Mouse (Mus musculus): ENCODE measurements around the gene Dag1.
"Not testable (repeated sequence)": the region's sequence is repeated elsewhere in the genome, so short reads cannot be mapped to it uniquely, and the experiment has no call there.

Dag1 gene

DNA sequence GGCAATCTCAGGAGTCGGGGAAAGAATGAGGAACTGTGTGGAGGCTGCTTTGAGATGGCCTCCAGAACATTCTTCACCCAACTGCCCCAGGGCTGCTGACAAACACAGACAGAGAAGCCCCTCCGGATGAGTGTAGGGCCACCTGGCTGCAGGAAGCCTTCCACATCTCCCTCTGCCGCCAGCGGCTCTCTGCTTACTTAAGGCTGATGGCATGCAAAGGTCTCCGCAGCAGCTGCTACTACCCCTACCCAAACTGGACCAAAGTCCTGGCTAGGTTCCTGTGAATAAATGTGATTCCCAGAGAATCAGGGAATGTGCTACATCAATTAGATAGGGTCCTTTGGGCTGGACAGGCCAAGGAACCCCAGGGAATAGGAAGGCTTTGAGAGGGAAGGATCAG is 8.9 kb upstream of the Dag1 start:
- no peak for DNase-seq

DNA sequence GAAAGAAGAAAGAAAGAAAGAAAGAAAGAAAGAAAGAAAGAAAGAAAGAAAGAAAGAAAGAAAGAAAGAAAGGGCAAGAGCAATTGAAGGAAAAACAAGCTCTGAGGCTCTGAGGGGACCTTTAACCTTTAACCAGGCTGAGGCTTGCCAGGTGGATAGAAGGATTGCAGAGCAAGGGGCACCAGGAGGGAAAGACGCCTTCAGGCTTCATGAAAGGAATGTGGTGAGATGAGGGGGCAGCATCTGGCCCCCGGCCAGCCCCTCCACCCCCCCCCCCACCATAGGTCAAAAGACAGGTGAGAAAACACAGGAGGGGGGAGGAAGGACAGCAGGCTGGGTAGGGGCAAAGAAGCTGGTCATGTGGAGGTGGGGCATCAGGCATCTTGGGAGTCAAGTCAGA is 8.2 kb upstream of the Dag1 start:
- no peak for DNase-seq

DNA sequence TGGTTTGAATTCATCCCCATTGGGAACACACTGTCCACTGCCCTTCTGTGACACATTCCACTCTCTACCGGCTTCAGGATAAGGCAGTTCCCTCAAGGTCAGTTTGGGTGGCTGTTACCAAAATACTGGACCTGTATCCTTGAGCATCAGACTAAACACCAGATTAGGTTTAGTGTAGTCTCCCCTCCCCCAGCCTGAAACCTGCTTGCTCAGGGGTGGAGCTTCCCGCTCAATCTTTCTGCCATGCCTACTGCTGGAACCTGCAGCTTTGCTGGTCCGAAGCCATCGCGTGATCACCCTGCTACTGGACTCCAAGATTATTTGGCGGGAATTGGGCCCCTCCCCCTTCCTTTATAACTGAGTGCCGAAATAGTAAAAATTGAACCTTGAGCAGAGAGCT is 4.9 kb upstream of the Dag1 start:
- not testable (repeated sequence) for DNase-seq

DNA sequence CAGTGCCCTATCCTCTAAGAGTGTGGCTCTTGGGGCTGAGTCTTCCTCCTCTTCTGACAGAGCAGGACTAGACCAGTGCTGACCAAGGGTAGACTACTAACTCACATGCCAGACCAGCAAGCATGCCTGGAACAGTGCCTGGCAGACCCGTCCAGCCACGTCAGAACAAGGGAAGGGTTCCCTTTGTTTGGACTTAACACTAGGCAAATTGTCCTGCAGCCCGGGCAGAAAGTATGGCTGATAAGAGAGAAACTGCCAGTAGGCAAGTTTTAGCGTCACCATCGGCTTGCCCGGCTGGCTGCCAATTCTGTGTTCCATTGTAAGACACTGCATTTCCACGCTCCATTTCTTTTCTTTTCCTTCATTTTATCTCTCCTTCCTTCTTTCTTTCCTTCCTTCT is 3.9 kb upstream of the Dag1 start:
- no peak for DNase-seq

DNA sequence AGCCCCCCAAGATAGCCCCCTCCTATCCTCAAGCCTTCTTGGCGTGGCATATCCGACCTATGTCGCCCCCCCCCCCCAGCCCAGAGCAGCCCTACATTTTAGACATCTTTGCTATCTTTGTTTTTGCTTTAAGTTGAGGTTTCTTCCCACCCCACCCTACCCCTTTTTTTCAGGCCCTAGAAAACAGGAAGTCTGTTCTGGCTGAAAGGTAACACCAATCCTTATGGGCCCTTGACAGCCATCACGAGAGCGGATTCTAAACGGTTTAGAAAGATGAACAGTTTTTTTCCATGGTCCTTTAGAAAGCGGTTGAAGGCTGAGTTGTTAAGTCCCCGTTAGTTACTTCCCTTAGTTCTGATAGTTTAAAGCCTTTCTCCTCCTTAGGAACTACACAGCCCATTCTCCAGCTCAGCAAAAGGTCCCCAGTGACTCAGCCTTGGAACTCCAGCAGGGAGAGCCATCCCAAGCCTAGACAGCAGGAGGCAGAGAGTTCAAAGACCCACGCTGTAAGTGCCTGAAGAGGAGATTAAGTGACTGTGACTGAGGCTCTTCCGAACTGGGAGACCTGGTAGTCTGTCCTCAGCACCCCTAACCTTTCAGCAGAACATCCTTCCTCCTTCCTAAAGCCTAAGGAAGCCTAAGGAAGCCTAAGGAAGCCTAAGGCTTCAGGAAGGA is 2.6 kb upstream of the Dag1 start:
- no peak for DNase-seq

DNA sequence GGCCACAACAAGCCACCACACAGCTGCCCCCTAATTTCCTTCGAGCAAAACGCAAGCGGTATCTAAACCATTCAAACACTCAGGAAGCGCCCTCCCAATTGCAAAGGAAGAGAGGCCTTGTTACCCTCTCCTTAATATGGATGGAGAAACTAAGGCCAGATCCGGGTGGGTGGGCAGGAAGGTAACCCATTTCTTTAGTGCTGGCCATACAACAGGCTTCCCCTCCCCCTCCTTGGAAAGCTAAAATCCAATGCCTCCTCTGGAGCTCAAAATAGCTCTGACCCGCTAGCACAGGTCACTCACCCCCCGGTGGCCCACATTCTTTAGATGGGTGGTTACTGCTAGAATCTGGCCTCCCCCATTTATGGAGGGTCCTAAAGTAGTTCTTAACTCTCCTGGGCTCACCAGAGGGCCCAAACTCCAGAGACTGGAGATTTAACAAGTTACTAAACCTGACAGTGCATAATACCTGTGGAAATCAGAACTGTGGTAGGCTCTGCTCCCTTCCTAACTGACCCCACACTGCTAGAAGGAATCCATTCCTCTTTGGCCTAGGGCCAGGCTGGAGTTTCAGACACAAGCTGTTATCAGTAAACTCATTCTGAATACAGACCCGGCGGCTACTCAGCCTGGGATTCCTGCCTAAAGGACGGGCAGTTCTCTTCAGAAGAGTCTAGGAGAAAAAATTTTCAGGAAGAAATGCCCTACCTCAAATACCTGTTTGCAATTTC is 598 bp upstream of the Dag1 start:
- peak; percentile 62 for DNase-seq

DNA sequence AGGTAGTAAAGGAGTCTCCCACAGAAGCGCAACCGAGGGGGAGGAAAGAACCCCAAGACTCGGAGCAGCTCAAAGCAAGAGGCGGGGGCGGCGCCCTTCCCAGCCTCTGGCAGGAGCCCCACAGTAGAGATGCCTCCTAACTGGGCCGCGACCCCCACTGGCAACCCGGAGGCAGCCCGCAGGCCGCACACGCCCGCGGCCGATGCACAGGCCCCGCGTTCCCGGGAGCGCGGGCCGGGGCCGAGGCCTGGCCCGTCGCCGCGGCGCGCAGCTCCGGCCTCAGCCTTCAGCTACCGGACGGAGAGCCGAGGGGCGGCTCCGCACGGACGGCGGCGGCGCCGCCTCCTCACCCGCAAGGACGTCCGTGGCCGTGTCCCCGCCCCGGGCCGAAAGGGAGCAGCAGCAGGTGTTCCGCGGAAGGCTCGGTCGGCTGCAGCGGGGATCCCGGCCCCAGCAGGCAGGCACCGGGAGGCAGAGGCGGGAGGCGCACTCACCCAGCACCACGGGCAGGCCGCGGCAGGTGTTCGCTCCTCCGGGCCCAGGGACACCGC is 552 bp downstream of the Dag1 start:
- no peak for DNase-seq

DNA sequence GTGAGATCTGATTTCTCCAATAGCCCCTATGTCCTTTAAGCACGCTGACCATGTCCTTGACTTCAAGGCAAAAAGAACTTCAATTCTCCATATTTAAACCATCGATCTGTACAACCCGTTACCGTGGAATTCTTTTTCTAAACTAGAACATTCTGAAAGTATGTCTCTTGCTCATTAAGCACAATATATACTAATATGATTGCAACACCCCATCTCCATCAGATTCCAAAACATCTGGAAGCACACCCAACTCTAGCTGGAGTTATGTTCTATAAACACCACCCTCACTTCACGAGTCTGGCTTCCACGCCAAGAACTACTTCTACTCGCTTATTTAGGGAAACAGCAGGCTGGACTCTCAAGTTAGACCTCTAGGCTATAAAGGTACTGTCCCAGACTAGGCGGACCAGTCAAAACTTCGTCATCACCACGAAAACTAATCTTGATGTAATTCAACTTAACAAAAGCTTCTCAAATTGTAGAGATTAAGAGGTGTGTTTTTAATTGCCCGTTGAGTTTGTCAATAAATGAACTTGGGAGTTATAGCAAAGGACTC is 1.2 kb downstream of the Dag1 start:
- no peak for DNase-seq

DNA sequence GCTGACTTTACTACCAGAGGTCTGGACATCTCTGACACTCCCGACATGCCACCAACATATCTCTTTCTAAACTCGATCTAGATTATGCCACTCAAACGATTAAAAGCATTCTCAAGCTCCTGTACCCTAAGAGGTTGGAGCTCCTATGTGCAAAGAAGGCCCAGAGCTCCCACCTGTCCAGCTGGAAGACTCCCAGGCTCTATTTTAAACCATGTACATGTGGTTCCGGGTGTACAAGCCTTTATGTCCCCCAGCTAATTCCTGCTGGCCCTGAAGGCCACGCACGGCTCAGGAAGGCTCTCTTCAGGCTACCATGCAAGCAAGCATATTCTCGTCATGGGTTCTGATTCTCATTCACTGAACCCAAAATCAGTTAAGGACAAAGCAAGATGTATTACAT is 1.9 kb downstream of the Dag1 start:
- DNase-seq, result no peak

DNA sequence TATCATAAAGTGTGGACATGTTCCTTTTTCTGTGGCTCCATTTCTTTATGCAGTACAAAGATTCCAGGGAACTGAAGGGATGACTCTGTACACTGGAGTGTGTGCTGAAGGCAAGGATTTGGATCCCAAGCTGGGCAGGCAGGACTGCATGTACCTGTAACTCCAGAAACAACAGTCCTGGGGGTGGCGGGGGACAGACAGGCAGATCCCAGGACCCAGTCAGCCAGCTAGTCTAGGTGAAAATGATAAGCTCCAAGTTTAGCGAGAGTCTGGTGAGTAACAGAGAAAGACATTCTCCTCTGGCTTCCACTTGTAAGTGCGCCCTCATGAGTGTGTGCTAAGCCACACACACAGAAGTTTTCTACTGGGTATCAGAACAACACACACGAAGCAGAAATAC is 3.2 kb downstream of the Dag1 start:
- no peak for DNase-seq

DNA sequence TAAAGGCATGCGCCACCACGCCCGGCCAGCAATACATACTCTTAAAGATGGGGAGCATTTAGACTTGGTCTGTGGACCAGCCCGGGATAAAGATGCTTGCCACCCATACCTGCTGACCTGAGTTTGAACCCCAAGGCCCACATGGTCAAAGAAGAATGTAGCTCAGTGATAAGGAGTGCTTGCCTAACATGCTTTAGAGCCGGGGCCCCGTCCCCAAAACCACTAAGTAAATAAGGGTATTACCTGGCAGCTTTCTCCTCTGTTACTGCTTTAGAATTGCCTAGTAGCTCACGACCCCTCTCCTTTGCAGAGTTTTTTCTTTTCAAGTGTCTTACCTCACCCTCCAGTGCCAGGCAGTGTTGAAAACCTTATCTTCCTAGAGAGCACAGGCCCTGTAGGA is 11.0 kb downstream of the Dag1 start:
- no peak for DNase-seq

DNA sequence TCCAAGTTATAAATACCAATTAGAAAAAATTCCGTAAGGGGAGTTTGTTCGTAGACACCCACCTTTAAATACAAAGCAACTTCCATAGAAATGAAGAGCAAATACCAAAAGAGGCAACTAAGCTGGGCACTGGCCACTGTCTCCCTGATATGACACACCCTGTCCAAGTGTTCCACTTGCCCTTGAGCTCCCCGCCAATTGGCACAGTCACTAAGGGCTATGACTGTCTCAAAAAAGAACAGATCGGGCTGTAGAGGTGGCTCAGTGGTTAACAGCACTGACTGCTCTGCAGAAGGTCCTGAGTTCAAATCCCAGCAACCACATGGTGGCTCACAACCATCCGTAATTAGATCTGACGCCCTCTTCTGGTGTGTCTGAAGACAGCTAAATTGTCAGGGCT is 11.9 kb downstream of the Dag1 start:
- DNase-seq, result no peak

DNA sequence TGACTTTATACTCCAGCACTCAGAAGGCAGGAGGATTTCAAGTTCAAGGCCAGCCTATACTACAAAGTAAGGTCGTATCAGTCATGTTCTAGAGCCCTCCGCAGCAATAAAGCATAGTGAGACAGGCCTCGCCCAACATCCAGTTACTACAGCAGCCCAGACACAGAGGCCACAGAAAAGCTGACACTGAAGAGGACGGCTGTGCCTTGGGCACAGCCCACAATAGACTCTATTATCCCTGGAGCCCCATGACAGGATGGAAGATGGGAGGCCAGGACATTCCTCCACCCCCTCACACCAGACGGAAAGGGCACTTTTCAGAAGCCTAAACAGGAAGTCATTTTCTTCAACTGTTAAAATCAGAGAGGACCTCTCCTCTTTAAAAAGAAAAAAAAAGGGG is 14.8 kb downstream of the Dag1 start:
- no peak for DNase-seq

DNA sequence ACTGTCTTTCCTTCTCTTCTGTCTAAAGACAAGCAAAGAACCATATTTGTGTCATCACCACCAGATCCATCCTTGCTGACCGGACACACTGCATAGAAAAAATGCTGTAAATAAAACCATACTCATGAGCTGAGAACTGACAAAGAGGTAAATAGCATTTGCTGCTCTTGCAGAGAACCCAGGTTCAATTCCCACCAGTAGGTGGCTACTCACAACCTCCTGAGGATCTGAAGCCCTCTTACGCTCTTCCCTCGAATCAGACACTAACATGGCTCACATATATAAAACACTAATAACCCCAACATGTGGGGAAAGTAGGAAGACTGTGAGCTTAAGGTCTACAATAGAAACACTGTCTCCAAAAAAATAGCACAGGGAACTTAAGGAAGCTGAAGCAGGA is 18.8 kb downstream of the Dag1 start:
- DNase-seq, result no peak

DNA sequence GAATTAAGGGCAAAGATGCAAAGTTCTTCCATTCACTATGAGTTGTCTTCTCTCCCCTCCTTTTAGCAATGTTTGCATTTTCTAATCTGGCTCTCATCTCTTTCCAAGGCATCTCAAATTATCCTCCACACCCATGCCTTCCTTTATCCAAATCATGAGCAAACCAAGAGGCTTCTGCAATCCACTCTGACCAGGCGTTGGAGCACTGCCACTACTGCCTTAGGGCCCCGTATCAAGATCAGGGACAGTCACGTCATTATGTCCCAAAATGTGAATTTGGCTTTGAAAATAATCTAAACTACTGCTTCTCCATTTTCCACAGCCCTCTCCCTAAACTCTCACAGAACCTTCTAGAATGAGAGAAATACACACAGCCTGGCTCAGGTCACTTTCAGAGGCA is 19.2 kb downstream of the Dag1 start:
- no peak for DNase-seq

DNA sequence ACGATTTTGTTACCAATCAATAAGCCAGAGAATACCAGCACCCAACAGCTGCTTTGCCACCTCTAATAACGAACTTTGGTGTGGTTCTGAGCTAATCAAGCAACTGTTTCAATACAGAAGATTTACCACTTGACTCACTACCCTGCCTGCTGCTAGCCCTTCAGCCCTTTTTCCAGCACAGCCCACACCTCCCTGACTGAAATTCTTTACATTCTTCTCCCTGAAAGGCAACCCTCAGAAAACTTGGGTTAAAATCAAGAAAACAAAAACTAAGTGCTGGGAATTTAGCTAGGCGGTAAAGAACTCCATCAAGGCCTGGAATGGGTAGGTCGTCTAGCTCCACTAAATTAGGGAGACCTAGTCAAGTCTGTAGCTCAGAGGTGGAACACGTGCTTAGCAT is 23.8 kb downstream of the Dag1 start:
- DNase-seq, result no peak

DNA sequence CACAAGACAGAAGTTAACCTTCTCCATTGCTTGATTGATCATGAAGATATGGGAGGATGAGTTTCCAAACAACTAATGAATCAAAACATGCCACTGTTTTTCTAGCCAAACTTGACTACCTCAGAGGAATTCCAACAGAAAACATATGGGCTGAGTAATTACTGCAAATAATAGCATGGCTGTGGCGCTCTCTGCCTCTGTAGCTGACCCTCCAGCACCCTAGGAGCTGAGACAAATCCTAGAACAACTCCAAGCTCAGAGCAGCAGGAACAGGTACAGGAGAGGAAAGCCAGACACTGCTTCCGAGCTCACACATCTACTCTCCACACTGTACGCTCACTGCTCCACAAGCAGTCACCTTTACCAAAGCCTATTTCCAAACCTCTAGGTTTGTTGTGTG is 24.9 kb downstream of the Dag1 start:
- no peak for DNase-seq

DNA sequence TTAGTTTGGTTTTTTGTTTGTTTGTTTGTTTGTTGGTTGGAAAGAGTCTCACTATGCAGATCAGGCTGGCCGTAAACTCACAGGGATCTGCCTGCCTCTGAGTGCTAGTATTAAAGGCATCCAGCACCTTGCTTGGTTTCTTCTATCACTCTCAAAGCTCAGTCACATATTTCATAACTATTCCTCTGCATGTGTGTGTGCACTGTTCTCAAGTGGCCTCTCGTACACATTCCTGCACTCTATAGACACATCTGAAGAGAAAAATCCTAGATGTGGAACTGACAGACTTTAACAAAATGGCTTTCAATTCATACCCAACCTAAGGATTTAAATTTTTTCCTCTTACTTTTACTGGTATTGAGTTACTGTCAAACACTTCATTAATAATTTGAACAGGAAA is 25.4 kb downstream of the Dag1 start:
- DNase-seq, result no peak

DNA sequence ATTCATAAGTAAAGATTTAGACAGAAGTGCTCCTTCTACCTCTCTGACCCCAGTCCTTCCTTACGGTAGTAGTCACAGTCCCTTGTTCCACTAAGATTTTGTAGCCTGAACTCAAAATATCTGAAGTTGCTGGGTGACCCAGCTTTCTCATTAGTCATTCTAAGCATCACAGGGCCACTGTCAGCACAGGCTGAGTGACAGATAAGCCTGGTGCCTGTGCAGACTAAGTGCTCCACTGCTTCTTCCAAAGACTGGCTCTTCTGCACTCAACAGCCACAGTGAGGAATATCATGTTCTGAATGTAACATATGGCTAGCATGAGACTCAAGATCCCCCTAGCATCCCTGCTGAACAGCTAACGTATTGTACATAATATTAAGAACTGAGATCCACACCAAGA is 29.1 kb downstream of the Dag1 start:
- no peak for DNase-seq

DNA sequence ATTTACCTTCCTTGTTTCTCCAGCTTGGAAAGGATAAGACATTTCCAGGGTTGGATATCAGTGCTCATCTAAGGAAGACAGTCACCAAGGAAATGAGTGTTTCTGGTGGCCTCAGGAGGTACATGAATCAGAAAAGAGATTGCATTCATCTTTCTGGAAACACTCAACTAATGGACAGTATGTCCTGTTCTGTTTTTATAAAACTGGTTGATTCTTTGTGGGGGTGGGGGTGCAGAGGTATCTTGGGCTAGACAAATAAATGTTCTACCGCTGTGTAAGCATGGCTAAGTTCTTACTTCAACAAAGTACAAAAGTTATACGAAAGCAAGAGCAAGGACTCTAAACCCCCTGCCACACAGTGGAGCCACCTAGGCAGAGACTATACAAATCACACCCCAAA is 30.9 kb downstream of the Dag1 start:
- DNase-seq, result no peak

DNA sequence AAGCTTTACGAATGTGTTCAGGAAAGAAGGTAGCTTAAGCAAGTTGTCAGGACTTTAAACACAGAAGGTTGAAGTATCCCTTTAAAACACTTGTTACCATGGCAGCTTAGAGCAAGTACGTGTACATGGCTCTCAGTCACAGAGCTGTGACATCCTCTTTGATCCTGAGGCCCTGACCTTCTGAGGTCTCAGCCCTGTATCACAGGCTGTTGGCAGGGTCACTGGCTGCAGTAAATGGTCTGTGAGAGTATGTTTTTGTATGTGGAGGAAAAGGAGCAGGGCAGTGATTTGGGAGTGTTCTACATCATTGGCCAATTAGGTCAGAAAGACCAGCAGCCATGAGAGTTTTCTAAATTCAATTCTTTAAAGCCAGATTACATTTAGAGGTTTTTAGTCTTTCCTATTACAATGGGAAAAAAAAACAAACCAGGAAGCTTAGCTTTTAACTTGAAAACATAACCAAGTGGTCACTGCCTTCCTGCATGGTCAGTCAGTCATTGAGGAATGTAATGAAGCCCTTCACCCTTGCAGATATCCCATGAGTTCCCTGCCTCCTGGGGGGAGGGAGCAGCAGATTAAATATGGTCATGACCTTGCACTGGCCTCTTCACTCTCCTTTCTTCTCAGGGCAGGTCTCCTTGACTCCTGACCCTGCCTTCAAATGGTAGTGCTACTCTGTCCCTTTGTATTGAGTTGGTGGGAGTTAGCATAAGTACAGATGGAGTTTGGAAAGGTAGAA is 35.7 kb downstream of the Dag1 start:
- no peak for DNase-seq

DNA sequence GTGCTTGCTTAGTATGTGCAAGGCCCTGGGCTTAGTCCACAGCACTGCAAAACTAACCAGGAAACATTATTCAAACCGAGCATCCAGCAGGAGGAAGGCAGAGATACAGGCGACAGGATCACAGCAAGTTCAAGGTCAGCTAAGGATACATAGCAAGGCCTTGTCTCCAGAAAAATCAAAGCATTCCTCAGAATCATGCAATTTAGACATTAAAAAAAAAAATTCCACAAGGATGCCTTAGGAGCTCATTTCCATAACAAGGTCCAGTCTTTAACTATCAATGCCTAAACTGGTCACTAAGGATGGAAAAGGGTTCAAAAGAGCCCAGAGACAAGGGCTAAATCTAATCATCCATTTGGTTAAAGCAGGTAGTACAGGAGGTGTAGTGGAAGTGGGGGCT is 38.6 kb downstream of the Dag1 start:
- no peak for DNase-seq

DNA sequence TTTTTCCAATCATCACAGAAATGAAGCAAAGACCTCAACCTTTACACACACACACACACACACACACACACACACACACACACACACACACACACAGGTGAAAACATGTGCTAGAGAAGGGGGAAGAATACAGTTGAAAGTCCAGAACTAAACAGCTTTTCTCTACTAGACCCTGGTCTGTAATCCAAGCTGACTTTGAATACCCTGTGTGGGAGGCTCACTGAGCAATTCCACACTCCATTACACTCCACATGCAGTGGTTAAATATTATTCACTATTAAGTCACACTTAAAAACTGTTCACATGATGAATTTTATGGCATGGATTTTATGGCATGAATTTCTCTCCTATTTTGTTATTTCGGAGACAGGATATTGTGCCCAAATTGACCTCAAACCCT is 40.1 kb downstream of the Dag1 start:
- DNase-seq, result no peak

DNA sequence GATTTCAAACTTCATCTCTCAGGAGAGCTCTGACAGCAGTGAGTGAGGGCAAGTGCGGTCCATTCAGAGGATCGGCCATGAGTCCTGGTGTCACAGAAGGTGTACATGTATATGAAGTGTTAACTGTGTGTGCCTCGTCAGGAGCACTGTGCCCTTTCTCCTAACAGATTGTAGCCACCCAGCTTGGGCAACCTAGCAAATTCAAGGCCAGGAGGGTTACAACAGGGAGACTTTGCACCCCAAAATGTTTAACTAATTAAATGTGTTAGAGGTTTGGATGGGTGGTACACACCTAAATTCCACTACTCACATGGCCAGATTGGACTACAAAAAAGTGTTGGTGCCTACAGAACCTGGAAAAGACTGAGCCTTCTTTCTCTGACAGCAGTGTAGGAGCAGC is 42.2 kb downstream of the Dag1 start:
- no peak for DNase-seq
